In the genomic region with DNA sequence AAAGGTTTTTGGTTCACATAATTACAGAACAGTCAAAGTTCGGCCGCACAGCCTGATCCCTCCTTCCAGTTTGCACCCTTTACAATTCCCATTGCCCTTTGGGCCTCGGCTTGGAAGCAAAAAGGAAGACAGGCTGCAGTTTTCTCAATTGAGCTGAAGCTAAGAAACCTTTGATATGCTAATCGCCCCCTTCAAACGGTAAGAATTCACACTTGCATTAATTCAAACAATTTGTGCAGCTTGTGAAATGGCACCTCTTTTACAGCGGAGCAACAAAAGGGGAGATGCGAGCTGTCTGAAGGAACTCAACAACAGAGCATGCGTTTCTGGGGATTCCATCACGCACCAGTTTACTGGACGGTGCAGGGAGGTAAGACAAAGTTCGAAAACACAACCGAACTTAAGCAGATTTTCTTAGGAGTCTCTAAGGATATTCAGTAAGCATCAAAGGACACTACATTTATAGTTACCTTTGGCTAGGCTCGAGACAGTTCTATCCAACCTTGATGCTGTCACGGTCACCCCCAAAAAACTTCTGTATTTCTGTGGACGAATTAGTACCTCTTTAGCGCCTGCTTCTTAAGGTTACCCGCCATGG, we compare ENCODE assay signal across 8 mouse cellular contexts. TPM values are rescaled to one million over a fixed set of nuclear protein-coding genes. Genes with fewer than 3 reads are reported as not detected.
DNase-seq lines count a peak whose midpoint lies in the region; ATAC-seq and TF ChIP-seq lines count a peak whose summit lies in the region.

No protein-coding gene starts in this region.

- DNase-seq in adrenal gland, adult 2 months: peak; percentile 41
- DNase-seq in adrenal gland, adult 8-10 months: no peak
- peak; percentile 64 for DNase-seq in hindbrain, embryonic 11.5 days (ENCODE audit: low spot score)
- DNase-seq in liver, postnatal 0 days: no peak
- no peak for DNase-seq in layer of hippocampus, postnatal 14 days (ENCODE audit: low spot score in 2 of 2)
- DNase-seq in frontal cortex, postnatal 36 days (ENCODE audit: low spot score in 2 of 2): no peak

- peak overlapping the region; percentile 82 for H3K4me2 ChIP-seq in hindbrain, embryonic 11.5 days (replicated peaks; ENCODE audit: low read depth, low read length)
- peak overlapping the region; percentile 83 for H3K4me2 ChIP-seq in liver, postnatal 0 days (ENCODE audit: low read depth, low read length)

- no peak for TF ChIP-seq EP300 in liver, postnatal 0 days (IDR thresholded peaks at IDR 0.05; ENCODE audit: low read depth)

- no peaks in the 10 kb centered on the region for H3K9me3 ChIP-seq in hindbrain, embryonic 11.5 days (ENCODE audit: control insufficient read depth, low read length)
- no peaks in the 10 kb centered on the region for H3K9me3 ChIP-seq in liver, postnatal 0 days (ENCODE audit: low read length)

- peaks cover 20% of the 10 kb centered on the region for H3K4me1 ChIP-seq in bone marrow macrophage, adult 2 months (ENCODE audit: control insufficient read depth, insufficient read depth, low read length)
- no peaks in the 10 kb centered on the region; the same call in 1 of the 2 replicates for H3K4me1 ChIP-seq in hindbrain, embryonic 11.5 days (replicated peaks; ENCODE audit: control insufficient read depth, insufficient read depth, low read length)
- H3K4me1 ChIP-seq in liver, postnatal 0 days (ENCODE audit: insufficient read depth): peaks cover 8% of the 10 kb centered on the region

- H3K36me3 ChIP-seq in hindbrain, embryonic 11.5 days (ENCODE audit: control insufficient read depth, insufficient read depth, low read length): no peaks in the 10 kb centered on the region
- H3K36me3 ChIP-seq in liver, postnatal 0 days (replicated peaks; ENCODE audit: insufficient read depth, low read length): no peaks in the 10 kb centered on the region

- no peak for TF ChIP-seq POLR2A in bone marrow macrophage, adult 2 months (IDR thresholded peaks at IDR 0.05; ENCODE audit: borderline replicate concordance, low read depth, low read length)

- H3K27me3 ChIP-seq in hindbrain, embryonic 11.5 days (ENCODE audit: control insufficient read depth, insufficient read depth, low read length): no peaks in the 10 kb centered on the region
- H3K27me3 ChIP-seq in liver, postnatal 0 days (ENCODE audit: insufficient read depth, low read length): peaks cover 16% of the 10 kb centered on the region

- no peak for TF ChIP-seq CTCF in bone marrow macrophage, adult 2 months (IDR thresholded peaks at IDR 0.05; ENCODE audit: low read depth, low read length)
- TF ChIP-seq CTCF in liver, postnatal 0 days (IDR thresholded peaks at IDR 0.05; ENCODE audit: low read depth): no peak

- no peak for ATAC-seq in hindbrain, embryonic 11.5 days (ENCODE audit: low FRiP score)
- no peak for ATAC-seq in liver, postnatal 0 days
- ATAC-seq in granulocyte monocyte progenitor cell, adult 5-6 weeks (replicated peaks; ENCODE audit: poor library complexity, severe bottlenecking): no peak

- under 1% methylated on average over 17 of the region's 17 CpGs for WGBS in hindbrain, embryonic 11.5 days
- WGBS in liver, postnatal 0 days (ENCODE audit: insufficient replicate concordance): 19% methylated on average over 17 of the region's 17 CpGs

- H3K9ac ChIP-seq in hindbrain, embryonic 11.5 days (ENCODE audit: low read depth, low read length): peak overlapping the region; percentile 96
- no peak overlapping the region for H3K9ac ChIP-seq in liver, postnatal 0 days (replicated peaks)

- no peak overlapping the region for H3K27ac ChIP-seq in bone marrow macrophage, adult 2 months (ENCODE audit: insufficient read depth, low read depth, low read length)
- peak overlapping the region; percentile 99 for H3K27ac ChIP-seq in hindbrain, embryonic 11.5 days (ENCODE audit: low read depth, low read length)
- H3K27ac ChIP-seq in liver, postnatal 0 days (ENCODE audit: low read depth): no peak overlapping the region

- peak overlapping the region; percentile 70 for H3K4me3 ChIP-seq in bone marrow macrophage, adult 2 months (ENCODE audit: insufficient read depth, low read length)
- peak overlapping the region; percentile 92 for H3K4me3 ChIP-seq in hindbrain, embryonic 11.5 days (ENCODE audit: low read depth, low read length)
- H3K4me3 ChIP-seq in liver, postnatal 0 days (ENCODE audit: low read depth, low read length): peak overlapping the region; percentile 76

RNA-seq across cellular contexts. Expression of a gene that starts 4.0 kb away (rescaled TPM):
- 10 to 100 TPM; 49.1 to 69.0 TPM for total RNA-seq in adrenal gland, adult 2 months (2021)
- polyA plus RNA-seq in adrenal gland, adult 2 months (2012; rRNA removed): 64.8 and 70.5 TPM in 2 replicates
- 10 to 100 TPM; 61.5 to 72.6 (median 67.9) TPM for total RNA-seq in adrenal gland, adult 8-10 months (2022)
- polyA plus RNA-seq in bone marrow macrophage, adult 2 months (2012; ENCODE audit: insufficient read depth, insufficient read length, missing spikeins): 42.2 and 45.1 TPM in 2 replicates
- 77.5 and 80.7 TPM in 2 replicates for polyA plus RNA-seq in hindbrain, embryonic 11.5 days (2014; fragmentation: Nextera tagmentation; extraction: Ambion mirVana)
- polyA plus RNA-seq in liver, postnatal 0 days (2015; fragmentation: Nextera tagmentation; extraction: Ambion mirVana): 8.2 and 9.1 TPM in 2 replicates
- 5.7 and 10.0 TPM in 2 replicates for total RNA-seq in granulocyte monocyte progenitor cell, adult 5-6 weeks (2014; fragmentation: Nextera tagmentation)
- 4.2 and 4.6 TPM in 2 replicates for total RNA-seq in granulocyte monocyte progenitor cell, adult 5-6 weeks (2017)
- 10 to 100 TPM; 49.1 to 69.6 TPM for total RNA-seq in layer of hippocampus, postnatal 14 days (2021)

Comparison
In these comparisons a context has a peak if more than half of its experiments do, and no peak if none do; other contexts are left out.
1. DNase-seq: peak in adrenal gland, adult 2 months (single experiment) and hindbrain, embryonic 11.5 days (single experiment); none in adrenal gland, adult 8-10 months (single experiment), liver, postnatal 0 days (single experiment), layer of hippocampus, postnatal 14 days (0 of 2) and frontal cortex, postnatal 36 days (0 of 2).
2. RNA of a gene that starts 4.0 kb away (total RNA-seq): 49.1 to 69.6 TPM in layer of hippocampus, postnatal 14 days, 61.5 to 72.6 TPM in adrenal gland, adult 8-10 months and 49.1 to 69.0 TPM in adrenal gland, adult 2 months; 4.2 to 10.0 TPM in granulocyte monocyte progenitor cell, adult 5-6 weeks; every median in the first group is over 4 times any median in the second.
3. Peak in every context shown above with its lines, with median percentiles within 50 percentile points of each other: H3K4me3 ChIP-seq.